Mouse (Mus musculus): ENCODE measurements at regions not wholly inside any gene's neighbourhood (a gene's known extent, or its start where the extent isn't known, plus 50 kb on each side); places are given as distances from the start of the nearest gene placed in this dataset.

DNA sequence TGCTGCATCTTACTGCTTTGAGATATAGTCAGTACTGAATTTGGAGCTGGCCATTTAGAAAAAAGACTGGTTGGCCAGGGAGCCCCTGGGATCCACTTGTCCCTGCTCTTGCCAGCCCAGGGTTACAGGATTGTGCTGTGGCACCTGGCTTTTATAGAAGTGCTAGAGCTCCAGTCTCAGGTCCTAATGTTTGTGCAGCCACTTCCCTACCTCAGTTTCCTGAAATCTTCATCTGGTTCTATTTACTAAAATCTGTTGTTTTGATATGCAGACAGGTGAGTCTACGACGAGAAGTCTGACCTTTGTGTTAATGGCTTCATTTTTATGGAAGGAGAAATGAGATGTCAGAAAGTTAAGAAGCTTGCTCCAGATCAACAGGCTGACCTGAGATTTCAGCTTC, 73.0 kb upstream of the Gm47985 start:
- no peaks in the 10 kb centered on the region for H3K27me3 ChIP-seq (ENCODE audit: control insufficient read depth, insufficient read depth, low read depth, low read length)
- ATAC-seq, result no peak
- H3K4me2 ChIP-seq (ENCODE audit: low read length), result no peak overlapping the region
- H3K9ac ChIP-seq (ENCODE audit: low read depth, low read length), result no peak overlapping the region
- H3K27ac ChIP-seq (ENCODE audit: low read length), result no peak overlapping the region
- H3K9me3 ChIP-seq (replicated peaks; ENCODE audit: control insufficient read depth, low read length, poor library complexity, severe bottlenecking), result no peaks in the 10 kb centered on the region
- 88% methylated on average over 2 of the region's 2 CpGs for WGBS
- no peak overlapping the region for H3K4me3 ChIP-seq (ENCODE audit: low read depth, low read length)
- H3K36me3 ChIP-seq (ENCODE audit: control insufficient read depth, insufficient read depth, low read length), result no peaks in the 10 kb centered on the region
- H3K4me1 ChIP-seq (ENCODE audit: control insufficient read depth, insufficient read depth, low read length), result no peaks in the 10 kb centered on the region

DNA sequence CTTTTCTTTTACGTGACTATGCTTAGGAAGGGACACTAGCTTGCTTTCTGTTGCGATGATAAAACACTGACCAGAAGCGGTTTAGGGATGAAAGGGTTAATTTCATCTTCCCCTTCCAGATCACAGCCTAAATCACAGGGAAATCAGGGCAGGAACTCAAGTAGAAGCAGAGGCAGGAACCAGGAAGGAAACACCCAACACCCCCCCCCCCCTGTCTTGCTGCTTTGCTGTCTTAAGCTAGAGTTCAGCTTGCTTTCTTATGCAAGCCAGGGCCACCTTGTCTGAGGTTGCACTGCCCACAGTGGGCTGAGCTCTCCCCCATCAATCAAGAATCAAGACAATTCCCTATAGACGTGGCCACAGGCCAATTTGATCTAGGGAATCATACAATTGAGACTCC, 71.9 kb upstream of the Gm47985 start:
- Histone ChIP-seq H3K36me3 (ENCODE audit: control insufficient read depth, insufficient read depth, low read length) (no peaks in the 10 kb centered on the region), H3K4me1 (ENCODE audit: control insufficient read depth, insufficient read depth, low read length) (no peaks in the 10 kb centered on the region), H3K27ac (ENCODE audit: low read length) (no peak overlapping the region), H3K4me2 (ENCODE audit: low read length) (no peak overlapping the region), H3K9ac (ENCODE audit: low read depth, low read length) (no peak overlapping the region), H3K4me3 (ENCODE audit: low read depth, low read length) (no peak overlapping the region), H3K9me3 (replicated peaks; ENCODE audit: control insufficient read depth, low read length, poor library complexity, severe bottlenecking) (no peaks in the 10 kb centered on the region), H3K27me3 (ENCODE audit: control insufficient read depth, insufficient read depth, low read depth, low read length) (no peaks in the 10 kb centered on the region)
- ATAC-seq, result no peak
- WGBS, result 76% methylated on average over 4 of the region's 4 CpGs

- 72% methylated on average over 6 of the region's 6 CpGs for WGBS
- no peak for ATAC-seq
- Histone ChIP-seq H3K27ac (ENCODE audit: low read length) (no peak overlapping the region), H3K27me3 (ENCODE audit: control insufficient read depth, insufficient read depth, low read depth, low read length) (no peaks in the 10 kb centered on the region), H3K9ac (ENCODE audit: low read depth, low read length) (no peak overlapping the region), H3K4me2 (ENCODE audit: low read length) (no peak overlapping the region), H3K9me3 (replicated peaks; ENCODE audit: control insufficient read depth, low read length, poor library complexity, severe bottlenecking) (no peaks in the 10 kb centered on the region), H3K36me3 (ENCODE audit: control insufficient read depth, insufficient read depth, low read length) (no peaks in the 10 kb centered on the region), H3K4me1 (ENCODE audit: control insufficient read depth, insufficient read depth, low read length) (no peaks in the 10 kb centered on the region), H3K4me3 (ENCODE audit: low read depth, low read length) (no peak overlapping the region)
Observed at GRCm38 (mm10) chr1:151111683-151112082, 70.7 kb upstream of the Gm47985 start.

GRCm38 (mm10) chr1:151112390-151112789, 69.9 kb upstream of the Gm47985 start:
- no peaks in the 10 kb centered on the region for H3K27me3 ChIP-seq (ENCODE audit: control insufficient read depth, insufficient read depth, low read depth, low read length)
- ATAC-seq, result no peak
- H3K9me3 ChIP-seq (replicated peaks; ENCODE audit: control insufficient read depth, low read length, poor library complexity, severe bottlenecking), result no peaks in the 10 kb centered on the region
- H3K36me3 ChIP-seq (ENCODE audit: control insufficient read depth, insufficient read depth, low read length), result no peaks in the 10 kb centered on the region
- H3K9ac ChIP-seq (ENCODE audit: low read depth, low read length), result no peak overlapping the region
- H3K27ac ChIP-seq (ENCODE audit: low read length), result no peak overlapping the region
- 25% methylated on average over 2 of the region's 2 CpGs for WGBS
- H3K4me2 ChIP-seq (ENCODE audit: low read length), result no peak overlapping the region
- H3K4me3 ChIP-seq (ENCODE audit: low read depth, low read length), result no peak overlapping the region
- H3K4me1 ChIP-seq (ENCODE audit: control insufficient read depth, insufficient read depth, low read length), result no peaks in the 10 kb centered on the region

- Histone ChIP-seq H3K27me3 (ENCODE audit: control insufficient read depth, insufficient read depth, low read depth, low read length) (no peaks in the 10 kb centered on the region), H3K27ac (ENCODE audit: low read length) (no peak overlapping the region), H3K4me3 (ENCODE audit: low read depth, low read length) (no peak overlapping the region), H3K9me3 (replicated peaks; ENCODE audit: control insufficient read depth, low read length, poor library complexity, severe bottlenecking) (no peaks in the 10 kb centered on the region), H3K4me2 (ENCODE audit: low read length) (no peak overlapping the region), H3K36me3 (ENCODE audit: control insufficient read depth, insufficient read depth, low read length) (no peaks in the 10 kb centered on the region), H3K4me1 (ENCODE audit: control insufficient read depth, insufficient read depth, low read length) (no peaks in the 10 kb centered on the region), H3K9ac (ENCODE audit: low read depth, low read length) (no peak overlapping the region)
- ATAC-seq, result no peak
- 80% methylated on average over 2 of the region's 2 CpGs for WGBS
Observed at GRCm38 (mm10) chr1:151113199-151113598, 69.1 kb upstream of the Gm47985 start.

DNA sequence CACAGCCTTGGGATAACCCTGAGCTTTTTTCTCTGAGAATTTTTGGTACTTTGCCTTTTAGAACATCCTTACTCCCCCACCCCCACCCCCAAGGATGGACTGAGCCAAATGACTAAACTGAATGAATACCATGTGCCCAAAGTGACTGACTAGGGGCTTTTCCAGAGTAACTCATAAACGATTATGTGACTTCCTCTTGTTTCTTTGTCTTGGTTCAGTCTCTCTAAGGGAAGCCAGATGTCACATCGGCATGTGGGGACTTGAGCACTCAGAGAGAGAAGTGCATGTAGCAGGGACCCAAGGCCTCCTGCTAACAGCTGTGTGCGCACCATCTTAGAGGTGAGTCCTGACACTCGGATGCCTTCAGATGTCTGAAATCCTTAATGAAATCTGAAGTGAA, 63.8 kb upstream of the Gm47985 start:
- Histone ChIP-seq H3K36me3 (ENCODE audit: control insufficient read depth, insufficient read depth, low read length) (no peaks in the 10 kb centered on the region), H3K4me2 (ENCODE audit: low read length) (no peak overlapping the region), H3K27me3 (ENCODE audit: control insufficient read depth, insufficient read depth, low read depth, low read length) (no peaks in the 10 kb centered on the region), H3K4me3 (ENCODE audit: low read depth, low read length) (no peak overlapping the region), H3K4me1 (ENCODE audit: control insufficient read depth, insufficient read depth, low read length) (no peaks in the 10 kb centered on the region), H3K9me3 (replicated peaks; ENCODE audit: control insufficient read depth, low read length, poor library complexity, severe bottlenecking) (no peaks in the 10 kb centered on the region), H3K9ac (ENCODE audit: low read depth, low read length) (no peak overlapping the region), H3K27ac (ENCODE audit: low read length) (no peak overlapping the region)
- 56% methylated on average over 4 of the region's 4 CpGs for WGBS
- ATAC-seq, result no peak

- no peak overlapping the region for H3K4me3 ChIP-seq (ENCODE audit: low read depth, low read length)
- H3K4me1 ChIP-seq (ENCODE audit: control insufficient read depth, insufficient read depth, low read length), result no peaks in the 10 kb centered on the region
- H3K4me2 ChIP-seq (ENCODE audit: low read length), result no peak overlapping the region
- H3K27ac ChIP-seq (ENCODE audit: low read length), result no peak overlapping the region
- no peaks in the 10 kb centered on the region for H3K36me3 ChIP-seq (ENCODE audit: control insufficient read depth, insufficient read depth, low read length)
- H3K27me3 ChIP-seq (ENCODE audit: control insufficient read depth, insufficient read depth, low read depth, low read length), result no peaks in the 10 kb centered on the region
- no peaks in the 10 kb centered on the region for H3K9me3 ChIP-seq (replicated peaks; ENCODE audit: control insufficient read depth, low read length, poor library complexity, severe bottlenecking)
- 91% methylated on average over 4 of the region's 4 CpGs for WGBS
- no peak for ATAC-seq
- H3K9ac ChIP-seq (ENCODE audit: low read depth, low read length), result no peak overlapping the region
Observed at GRCm38 (mm10) chr1:151118982-151119381, 63.4 kb upstream of the Gm47985 start.

DNA sequence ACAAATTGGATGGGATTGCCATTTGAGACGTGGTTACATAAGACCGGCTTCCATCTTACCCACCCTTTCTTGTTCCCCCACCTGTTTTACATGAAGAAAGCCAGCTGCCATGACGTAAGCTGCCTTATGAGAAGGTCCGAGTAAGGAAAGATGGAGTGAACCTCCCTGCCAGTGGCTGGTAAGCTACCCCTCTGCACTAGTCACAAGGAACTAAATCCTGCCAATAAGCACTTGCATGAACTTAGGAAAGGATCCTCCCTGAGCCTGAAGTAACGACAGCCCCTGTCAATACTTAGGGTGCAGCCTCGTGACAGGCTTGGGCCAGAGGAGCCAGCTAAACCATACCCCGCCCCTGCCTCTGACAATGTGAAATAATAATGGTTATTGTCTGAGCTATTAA, 62.8 kb upstream of the Gm47985 start:
- WGBS, result 90% methylated on average over 7 of the region's 7 CpGs
- no peak overlapping the region for H3K27ac ChIP-seq (ENCODE audit: low read length)
- no peak for ATAC-seq

GRCm38 (mm10) chr1:151121686-151122085, 60.7 kb upstream of the Gm47985 start:
- Histone ChIP-seq H3K4me3 (ENCODE audit: low read depth, low read length) (no peak overlapping the region), H3K9me3 (replicated peaks; ENCODE audit: control insufficient read depth, low read length, poor library complexity, severe bottlenecking) (no peaks in the 10 kb centered on the region), H3K4me1 (ENCODE audit: control insufficient read depth, insufficient read depth, low read length) (no peaks in the 10 kb centered on the region), H3K27me3 (ENCODE audit: control insufficient read depth, insufficient read depth, low read depth, low read length) (no peaks in the 10 kb centered on the region), H3K9ac (ENCODE audit: low read depth, low read length) (no peak overlapping the region), H3K27ac (ENCODE audit: low read length) (no peak overlapping the region), H3K4me2 (ENCODE audit: low read length) (no peak overlapping the region), H3K36me3 (ENCODE audit: control insufficient read depth, insufficient read depth, low read length) (no peaks in the 10 kb centered on the region)
- 95% methylated on average over 2 of the region's 2 CpGs for WGBS
- ATAC-seq, result no peak

More for the DNA sequence above, 62.8 kb upstream of the Gm47985 start:
- Histone ChIP-seq H3K9ac (ENCODE audit: low read depth, low read length) (no peak overlapping the region), H3K4me1 (ENCODE audit: control insufficient read depth, insufficient read depth, low read length) (no peaks in the 10 kb centered on the region), H3K4me3 (ENCODE audit: low read depth, low read length) (no peak overlapping the region), H3K36me3 (ENCODE audit: control insufficient read depth, insufficient read depth, low read length) (no peaks in the 10 kb centered on the region), H3K9me3 (replicated peaks; ENCODE audit: control insufficient read depth, low read length, poor library complexity, severe bottlenecking) (no peaks in the 10 kb centered on the region), H3K27me3 (ENCODE audit: control insufficient read depth, insufficient read depth, low read depth, low read length) (no peaks in the 10 kb centered on the region), H3K4me2 (ENCODE audit: low read length) (no peak overlapping the region)

GRCm38 (mm10) chr1:151123964-151124363, 58.4 kb upstream of the Gm47985 start:
- no peak for ATAC-seq
- no peaks in the 10 kb centered on the region for H3K27me3 ChIP-seq (ENCODE audit: control insufficient read depth, insufficient read depth, low read depth, low read length)
- no peak overlapping the region for H3K4me2 ChIP-seq (ENCODE audit: low read length)
- no peaks in the 10 kb centered on the region for H3K9me3 ChIP-seq (replicated peaks; ENCODE audit: control insufficient read depth, low read length, poor library complexity, severe bottlenecking)
- H3K27ac ChIP-seq (ENCODE audit: low read length), result no peak overlapping the region
- H3K9ac ChIP-seq (ENCODE audit: low read depth, low read length), result no peak overlapping the region
- H3K4me3 ChIP-seq (ENCODE audit: low read depth, low read length), result no peak overlapping the region
- no peaks in the 10 kb centered on the region for H3K36me3 ChIP-seq (ENCODE audit: control insufficient read depth, insufficient read depth, low read length)
- no peaks in the 10 kb centered on the region for H3K4me1 ChIP-seq (ENCODE audit: control insufficient read depth, insufficient read depth, low read length)
- 94% methylated on average over 7 of the region's 7 CpGs for WGBS
